Comparison of ENCODE assay signal across 19 mouse cellular contexts in genomic region chr5:26157396-26158170, GRCm38 (mm10). TPM values are rescaled to one million over a fixed set of nuclear protein-coding genes. Genes with fewer than 3 reads are reported as not detected.
A peak's percentile ranks its signal among the peaks of the same experiment; 100 is the strongest.
DNase-seq lines count a peak whose midpoint lies in the region; ATAC-seq lines count a peak whose summit lies in the region.
"Had no signal": no experiment of that assay in that cellular context is flagged by ENCODE, and none has a peak within 500 bp of the region (broad histone marks: within the 10 kb centered on the region; RNA-seq: fewer than 3 reads in every experiment).

No protein-coding gene starts in this region.

- H3K27me3 ChIP-seq in embryonic facial prominence, embryonic 14.5 days (replicated peaks; ENCODE audit: control insufficient read depth, insufficient read depth, low read length) = no peaks in the 10 kb centered on the region
- H3K27me3 ChIP-seq in embryonic facial prominence, embryonic 10.5 days (replicated peaks; ENCODE audit: low read depth, poor library complexity, severe bottlenecking) = no peaks in the 10 kb centered on the region
- H3K27me3 ChIP-seq: hindbrain, embryonic 15.5 days; liver, embryonic 13.5 days had no signal

- no peak overlapping the region for H3K4me2 ChIP-seq in embryonic facial prominence, embryonic 14.5 days (ENCODE audit: low read depth, low read length)
- H3K4me2 ChIP-seq: hindbrain, embryonic 15.5 days; liver, embryonic 13.5 days had no signal

- H3K4me1 ChIP-seq in embryonic facial prominence, embryonic 14.5 days (ENCODE audit: control insufficient read depth, insufficient read depth, low read length) = no peaks in the 10 kb centered on the region
- H3K4me1 ChIP-seq in embryonic facial prominence, embryonic 10.5 days = no peaks in the 10 kb centered on the region
- H3K4me1 ChIP-seq: hindbrain, embryonic 15.5 days; liver, embryonic 13.5 days had no signal

- DNase-seq in embryonic facial prominence, embryonic 14.5 days (ENCODE audit: low spot score) = peak; percentile 8
- no peak for DNase-seq in embryonic facial prominence, embryonic 10.5 days (ENCODE audit: low spot score)
- DNase-seq in kidney, postnatal 10 days = peak; percentile 7
- no peak for DNase-seq in kidney, adult 9 months
- DNase-seq in Muller cell, postnatal 12 days (ENCODE audit: inconsistent ontology term) = peak; percentile 69
- DNase-seq in adrenal gland, postnatal 36 days = peak; percentile 84 to 90
- no peak for DNase-seq in layer of hippocampus, adult 8-10 months (ENCODE audit: low spot score in 2 of 2)
- no peak for DNase-seq in T-cell, adult 2 months (ENCODE audit: low spot score)
- DNase-seq: embryo, embryonic 11 days; liver, embryonic 13.5 days; thymus, adult 2 months had no signal

- ATAC-seq in embryonic facial prominence, embryonic 14.5 days (ENCODE audit: low read depth) = no peak

- no peaks in the 10 kb centered on the region for H3K9me3 ChIP-seq in embryonic facial prominence, embryonic 14.5 days (ENCODE audit: control insufficient read depth, low read length)
- no peaks in the 10 kb centered on the region for H3K9me3 ChIP-seq in embryonic facial prominence, embryonic 10.5 days
- H3K9me3 ChIP-seq: hindbrain, embryonic 15.5 days; liver, embryonic 13.5 days had no signal

- no peaks in the 10 kb centered on the region for H3K36me3 ChIP-seq in embryonic facial prominence, embryonic 14.5 days (ENCODE audit: control insufficient read depth, insufficient read depth, low read length)
- no peaks in the 10 kb centered on the region for H3K36me3 ChIP-seq in embryonic facial prominence, embryonic 10.5 days (replicated peaks)
- H3K36me3 ChIP-seq: hindbrain, embryonic 15.5 days; liver, embryonic 13.5 days had no signal

- 79% methylated on average over 10 of the region's 10 CpGs for WGBS in embryonic facial prominence, embryonic 14.5 days
- 86% methylated on average over 10 of the region's 10 CpGs for whole genome bisulfite sequencing in embryonic facial prominence, embryonic 10.5 days

- no peak overlapping the region for H3K27ac ChIP-seq in embryonic facial prominence, embryonic 14.5 days (replicated peaks; ENCODE audit: low read depth, low read length)
- H3K27ac ChIP-seq in embryonic facial prominence, embryonic 10.5 days (replicated peaks) = no peak overlapping the region
- H3K27ac ChIP-seq: hindbrain, embryonic 15.5 days; liver, embryonic 13.5 days had no signal

- H3K9ac ChIP-seq in embryonic facial prominence, embryonic 14.5 days (ENCODE audit: low read depth, low read length) = no peak overlapping the region
- H3K9ac ChIP-seq: hindbrain, embryonic 15.5 days; liver, embryonic 13.5 days had no signal

- H3K4me3 ChIP-seq in embryonic facial prominence, embryonic 14.5 days (ENCODE audit: low read depth, low read length) = no peak overlapping the region
- H3K4me3 ChIP-seq in embryonic facial prominence, embryonic 10.5 days = no peak overlapping the region
- H3K4me3 ChIP-seq: hindbrain, embryonic 15.5 days; liver, embryonic 13.5 days; myocyte had no signal

RNA-seq across cellular contexts. Expression of gene Gm10220, which starts 36.4 kb away (rescaled TPM):
- polyA plus RNA-seq in embryonic facial prominence, embryonic 14.5 days (2014; fragmentation: Nextera tagmentation; extraction: Ambion mirVana) = 0.10 and 0.24 TPM in 2 replicates
- polyA plus RNA-seq in embryonic facial prominence, embryonic 10.5 days (2016; fragmentation: Nextera tagmentation; extraction: Ambion mirVana) = 0.06 TPM in 1 of 2 replicates, not detected in the other
- not detected for total RNA-seq in adrenal gland, postnatal 36 days (2021)
- not detected for total RNA-seq in layer of hippocampus, adult 8-10 months (2022)
- total RNA-seq: gastrocnemius, postnatal 36 days; left cerebral cortex, adult 18-20 months; megakaryocyte, adult 5-6 weeks had no signal
- polyA plus RNA-seq: forebrain, embryonic 11.5 days; liver, embryonic 13.5 days; myocyte; spleen, adult 2 months; thymus, adult 2 months had no signal

RNA-seq across cellular contexts. Expression of gene 5031410I06Rik, which starts 52.4 kb away (rescaled TPM):
- polyA plus RNA-seq in embryonic facial prominence, embryonic 14.5 days (2014; fragmentation: Nextera tagmentation; extraction: Ambion mirVana) = 0.18 and 0.43 TPM in 2 replicates
- 0.09 and 0.16 TPM in 2 replicates for polyA plus RNA-seq in embryonic facial prominence, embryonic 10.5 days (2016; fragmentation: Nextera tagmentation; extraction: Ambion mirVana)
- total RNA-seq in adrenal gland, postnatal 36 days (2021) = not detected
- total RNA-seq in layer of hippocampus, adult 8-10 months (2022) = not detected
- total RNA-seq: gastrocnemius, postnatal 36 days; left cerebral cortex, adult 18-20 months; megakaryocyte, adult 5-6 weeks had no signal
- polyA plus RNA-seq: kidney, embryonic 14.5 days; liver, embryonic 13.5 days; myocyte; spleen, adult 2 months had no signal

Comparison
In these comparisons a context has a peak if more than half of its experiments do, and no peak if none do; other contexts are left out.
1. DNase-seq: peak in embryonic facial prominence, embryonic 14.5 days (single experiment), kidney, postnatal 10 days (single experiment), Muller cell, postnatal 12 days (single experiment) and adrenal gland, postnatal 36 days (2 of 2); none in embryonic facial prominence, embryonic 10.5 days (single experiment), kidney, adult 9 months (single experiment), layer of hippocampus, adult 8-10 months (0 of 2) and T-cell, adult 2 months (single experiment).